Mouse (Mus musculus): ENCODE data around the gene Spef2.
"Not testable (repeated sequence)": the region's sequence is repeated elsewhere in the genome, so short reads cannot be mapped to it uniquely, and the experiment has no call there.

Gene Spef2

DNA sequence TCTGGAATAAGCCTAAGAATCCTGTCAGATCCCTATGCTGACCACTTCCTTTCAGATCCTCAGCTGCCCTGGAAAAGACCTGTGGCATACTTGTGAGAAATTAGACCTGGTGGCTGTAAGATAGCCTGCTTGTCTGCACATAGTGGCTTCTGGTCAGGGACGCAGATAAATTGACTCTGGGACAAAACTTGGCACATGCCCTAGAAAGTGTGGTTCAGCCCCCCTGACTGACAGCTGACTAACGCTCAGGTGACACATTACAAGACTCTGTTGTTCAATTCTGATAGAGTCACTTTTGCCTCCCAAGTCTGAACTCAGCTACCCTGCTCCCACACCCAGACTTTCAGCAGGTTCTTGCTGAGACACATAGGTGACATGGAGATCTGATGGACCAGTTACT, 83.7 kb downstream of the Spef2 start:
- not testable (repeated sequence) for DNase-seq

DNA sequence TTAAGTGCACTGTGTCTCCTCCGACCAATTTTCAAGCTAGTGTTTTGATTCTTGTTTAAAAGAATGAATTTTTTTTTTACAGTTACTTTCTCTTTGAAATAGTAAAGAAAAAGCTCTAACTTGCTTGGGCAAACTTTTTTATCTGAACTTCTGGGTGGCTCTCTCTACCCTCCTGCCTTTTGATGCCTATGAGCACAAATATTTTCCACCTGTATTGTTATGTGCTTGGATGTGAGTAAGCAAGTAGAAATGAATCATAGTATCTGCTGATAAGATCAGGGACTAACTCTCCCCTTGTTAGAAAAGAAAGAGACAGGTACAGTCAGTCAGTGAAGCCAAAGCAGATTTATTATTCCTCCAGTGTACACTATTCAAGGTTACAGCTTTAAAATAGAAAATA, 87.5 kb downstream of the Spef2 start:
- DNase-seq, result no peak

DNA sequence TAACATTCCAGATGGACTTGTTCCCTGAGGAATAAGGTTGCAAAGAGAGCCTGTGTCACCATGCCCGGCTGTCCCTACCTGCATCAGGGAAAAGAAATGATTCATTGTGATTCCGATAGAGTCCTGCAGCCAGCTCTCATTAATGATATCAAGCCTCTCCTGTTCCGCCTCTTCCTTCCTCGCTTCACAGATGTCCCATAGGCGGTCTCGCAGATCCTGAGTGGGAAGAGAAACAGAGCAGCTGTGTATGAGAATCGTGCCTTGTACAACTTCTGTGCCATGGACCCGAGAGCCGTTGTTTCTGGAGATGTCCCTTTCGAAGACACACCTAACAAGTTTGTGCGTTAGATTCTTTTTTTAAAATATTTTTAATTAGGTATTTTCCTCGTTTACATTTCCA, 114.2 kb downstream of the Spef2 start:
- DNase-seq, result no peak

DNA sequence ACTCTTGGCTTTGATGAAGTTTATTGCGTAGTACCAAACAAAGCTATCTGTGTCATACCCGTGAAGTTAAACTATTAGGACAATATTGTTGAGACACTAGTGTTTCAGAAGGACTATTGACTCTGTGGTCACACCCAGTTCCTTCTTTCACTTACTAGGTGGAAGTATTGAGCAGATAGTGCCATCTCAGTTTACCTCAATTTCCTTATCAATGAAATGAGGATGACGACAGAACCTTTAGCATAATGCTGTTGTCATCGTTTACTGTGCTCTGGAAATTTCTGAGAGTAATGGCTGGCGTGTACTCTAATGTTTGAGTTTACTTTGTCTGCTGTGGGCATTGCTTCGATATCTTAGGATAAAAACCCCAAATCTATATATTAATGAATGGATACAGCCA, 117.0 kb downstream of the Spef2 start:
- DNase-seq, result no peak

DNA sequence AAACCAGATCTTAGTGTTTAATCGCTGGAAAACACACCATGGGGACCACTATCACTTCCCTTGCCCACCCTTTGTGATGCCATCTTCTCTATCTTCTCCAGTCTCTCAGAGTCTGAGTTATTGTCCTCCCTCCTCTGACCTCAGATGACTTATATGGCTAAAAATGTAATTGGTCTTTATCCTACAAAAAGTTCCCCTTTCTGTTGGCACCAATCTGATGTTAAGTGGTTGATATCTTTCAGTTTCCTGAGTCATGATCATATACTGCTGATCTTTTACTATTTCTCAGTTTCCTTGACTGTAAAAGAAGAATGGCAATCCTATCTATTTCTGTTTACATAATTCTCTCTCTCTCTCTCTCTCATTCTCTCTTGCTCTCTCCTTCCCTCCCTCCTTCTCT, 119.0 kb downstream of the Spef2 start:
- no peak for DNase-seq

DNA sequence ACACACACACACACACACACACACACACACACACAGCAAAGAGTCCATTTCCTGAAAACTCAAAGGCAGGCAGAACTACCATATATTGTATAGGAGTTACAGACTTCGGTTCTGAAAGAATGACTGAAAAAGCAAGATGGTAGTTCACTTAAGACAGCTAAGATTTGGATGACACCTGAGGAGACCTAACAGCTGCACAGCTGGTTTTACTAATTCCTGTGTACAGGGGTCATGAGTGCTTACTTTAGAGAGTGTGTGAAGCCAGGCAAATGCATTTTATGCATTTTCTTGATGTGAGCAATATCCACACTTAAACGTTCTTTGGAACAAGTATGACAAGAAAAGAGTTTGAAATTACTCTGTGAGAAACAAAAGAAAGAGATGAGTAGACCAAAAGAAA, 124.0 kb downstream of the Spef2 start:
- no peak for DNase-seq

DNA sequence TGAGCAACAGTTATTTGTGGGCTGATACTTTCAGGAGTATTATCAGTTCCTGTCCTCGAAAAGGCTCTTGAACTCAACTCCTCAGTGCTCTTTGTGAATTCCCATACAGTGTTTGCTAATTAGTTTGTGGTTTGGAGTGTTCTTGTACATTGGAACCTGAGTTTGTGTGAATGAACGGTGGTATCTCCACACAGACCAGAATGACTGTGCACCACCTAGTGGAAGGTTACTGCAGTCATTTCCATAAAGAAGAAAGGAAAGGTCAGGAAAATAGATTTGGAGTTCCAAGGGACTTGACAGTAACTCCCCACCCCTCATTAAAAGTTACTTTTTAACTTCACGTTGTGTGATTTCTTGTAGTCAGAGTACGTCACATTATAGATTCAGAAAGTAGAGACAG, 140.5 kb downstream of the Spef2 start:
- DNase-seq, result no peak

DNA sequence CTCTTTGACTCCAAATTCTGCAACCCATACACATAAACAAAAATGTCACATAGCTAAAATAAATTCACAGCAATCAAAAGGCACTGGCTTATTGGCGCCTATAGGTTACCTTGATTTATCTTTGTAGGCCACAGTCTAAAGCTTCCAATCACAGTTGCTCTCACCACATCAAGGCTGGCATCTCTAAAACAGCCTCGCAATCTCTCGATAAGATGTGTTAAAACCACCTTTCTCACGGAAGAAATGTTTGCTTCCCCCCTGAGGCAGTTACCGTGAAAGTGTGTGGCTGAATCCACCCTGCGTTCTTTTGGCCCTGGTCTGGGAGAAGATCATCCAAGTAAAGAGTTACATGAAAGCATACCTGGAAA, 148.6 kb downstream of the Spef2 start:
- no peak for DNase-seq

DNA sequence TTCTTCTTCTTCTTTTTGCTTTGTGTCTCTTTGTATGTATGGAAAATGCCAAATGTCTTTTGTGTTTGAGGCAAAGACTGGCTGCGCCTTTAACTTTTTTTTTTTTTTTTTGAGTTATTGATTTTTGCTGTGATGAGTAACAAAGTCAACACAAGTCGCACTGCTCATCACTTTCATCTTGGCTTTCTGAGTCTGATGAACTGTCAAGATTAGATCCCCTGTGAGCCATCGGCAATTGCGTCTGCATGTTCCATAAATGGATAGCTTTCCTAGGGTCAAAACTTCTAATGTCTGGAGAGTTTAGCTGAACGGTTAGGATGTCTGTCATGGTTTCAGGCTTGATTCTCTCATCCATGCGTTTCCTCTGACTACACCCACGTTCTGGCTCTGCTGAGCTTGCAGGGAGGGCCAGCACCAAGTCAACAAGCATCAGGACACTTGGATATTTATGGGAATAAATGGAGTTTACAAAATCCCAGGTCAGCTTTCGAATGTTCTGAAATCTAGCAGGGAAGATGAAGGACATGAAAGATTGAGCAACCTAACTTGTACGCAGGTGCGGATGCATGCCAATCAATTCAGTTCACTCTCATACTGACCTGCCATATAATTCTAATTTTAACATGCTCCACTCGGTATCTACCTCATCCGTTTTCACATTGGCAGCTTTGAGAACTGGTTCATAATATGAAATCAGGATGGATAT, 149.1 kb downstream of the Spef2 start:
- DNase-seq, result no peak

DNA sequence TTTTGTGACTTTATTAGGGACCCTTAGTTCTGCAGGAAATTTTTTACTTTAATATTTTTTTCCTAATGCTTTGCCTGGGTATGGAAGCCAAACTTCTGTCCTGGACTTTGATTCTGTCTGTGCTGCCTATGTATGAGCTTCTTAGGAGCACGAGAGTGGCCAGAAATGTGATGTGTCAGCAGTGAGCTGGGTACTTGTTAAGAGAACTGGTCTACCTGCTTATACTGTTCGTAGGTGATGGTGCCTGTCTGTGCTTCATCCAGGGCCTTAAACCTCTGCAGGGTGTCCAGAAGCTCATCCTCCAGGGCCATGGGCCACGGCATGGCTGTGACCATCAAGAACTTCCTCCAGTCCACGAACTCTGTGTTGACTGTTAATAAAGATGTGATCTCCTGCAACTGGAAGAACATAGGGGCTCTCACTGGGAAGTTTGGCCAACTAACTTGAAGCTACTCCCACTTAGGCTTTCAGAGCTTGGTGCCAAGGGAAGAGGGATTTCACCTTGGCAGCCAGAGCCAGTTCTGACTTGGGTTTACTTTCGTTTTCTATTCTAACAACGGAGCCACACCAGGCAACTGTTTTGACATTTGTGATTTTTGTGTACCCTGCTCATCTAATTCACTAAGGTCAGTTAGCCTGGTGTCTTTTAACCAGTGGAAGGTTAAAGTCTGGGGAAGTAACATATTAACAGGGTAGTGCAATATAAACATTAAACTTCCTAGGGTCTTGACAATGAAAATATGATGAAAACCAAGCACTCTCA, 152.2 kb downstream of the Spef2 start:
- no peak for DNase-seq

DNA sequence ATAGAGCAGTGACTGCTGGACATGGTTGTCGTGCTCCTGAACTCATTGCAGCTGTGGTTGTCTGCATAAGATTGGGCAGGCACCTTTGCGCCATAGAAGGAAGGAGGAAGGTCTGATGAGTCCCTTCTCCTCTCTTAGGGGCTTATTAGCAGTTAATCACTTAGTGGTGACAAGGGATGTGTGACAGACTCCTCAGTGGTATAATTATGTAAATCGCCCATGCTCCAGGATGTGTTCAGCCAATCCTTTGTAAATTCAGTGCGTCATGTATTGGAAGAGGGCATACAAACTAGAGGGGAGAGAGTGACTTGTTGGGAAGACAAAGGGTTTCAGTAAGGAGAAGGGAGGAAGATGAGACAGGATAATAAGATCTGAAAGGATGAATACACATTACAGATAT, 158.7 kb downstream of the Spef2 start:
- DNase-seq, result no peak

DNA sequence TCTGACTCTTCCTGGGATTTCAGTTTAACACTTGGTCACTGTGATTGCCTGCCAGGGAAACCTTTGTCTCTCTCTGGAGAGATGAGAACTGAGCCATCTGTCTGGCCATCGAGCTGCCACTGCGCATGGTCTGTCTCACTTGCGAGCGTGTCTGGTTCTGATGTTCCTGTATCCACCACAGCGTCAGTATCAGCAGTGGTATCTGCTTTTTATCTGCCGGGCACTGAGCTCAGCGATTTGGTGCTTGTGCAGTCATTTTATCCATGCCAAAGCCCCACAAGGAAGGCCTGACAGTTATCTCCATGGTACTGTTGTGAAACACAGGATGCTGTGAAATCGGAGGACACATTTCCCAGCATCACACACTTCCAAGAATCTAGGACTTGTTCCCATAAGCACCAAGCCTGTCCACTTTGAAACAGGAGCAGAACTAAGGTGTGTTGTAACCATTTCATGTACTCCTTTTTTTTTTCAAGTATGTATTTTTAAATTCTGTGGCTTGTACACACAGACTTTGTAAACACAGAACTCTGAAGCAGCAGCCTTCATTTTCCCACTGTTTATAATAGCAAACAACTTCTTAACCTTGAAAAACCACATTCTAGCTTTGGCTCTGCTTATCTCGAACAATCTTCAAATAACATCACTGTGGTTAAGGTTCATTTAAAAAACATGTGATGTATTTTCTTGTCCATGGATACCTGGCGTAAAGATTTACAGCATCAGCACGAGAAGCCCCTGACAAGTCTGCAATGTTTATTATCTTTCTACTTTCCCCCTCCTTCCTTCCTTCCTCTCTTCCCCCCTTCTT, 168.0 kb downstream of the Spef2 start:
- DNase-seq, result no peak

DNA sequence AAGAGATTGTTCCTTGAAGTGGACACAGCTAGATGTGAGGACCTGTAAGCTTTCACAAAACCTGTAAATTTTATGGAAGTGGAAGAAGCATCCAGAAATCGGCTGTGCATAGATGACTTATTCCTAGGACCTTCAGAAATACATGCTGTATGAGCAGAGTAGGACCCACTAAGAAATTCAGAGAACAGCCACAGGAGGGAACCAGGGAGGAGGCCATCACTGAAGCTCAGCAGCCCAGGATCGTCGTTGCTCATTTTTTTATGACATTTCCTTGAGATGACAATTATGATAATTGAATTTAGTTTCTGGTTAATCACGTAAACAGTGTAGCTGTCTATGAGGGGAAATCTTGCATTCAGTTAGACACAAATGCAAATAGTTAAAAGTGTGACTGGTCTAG, 171.4 kb downstream of the Spef2 start:
- DNase-seq, result no peak

DNA sequence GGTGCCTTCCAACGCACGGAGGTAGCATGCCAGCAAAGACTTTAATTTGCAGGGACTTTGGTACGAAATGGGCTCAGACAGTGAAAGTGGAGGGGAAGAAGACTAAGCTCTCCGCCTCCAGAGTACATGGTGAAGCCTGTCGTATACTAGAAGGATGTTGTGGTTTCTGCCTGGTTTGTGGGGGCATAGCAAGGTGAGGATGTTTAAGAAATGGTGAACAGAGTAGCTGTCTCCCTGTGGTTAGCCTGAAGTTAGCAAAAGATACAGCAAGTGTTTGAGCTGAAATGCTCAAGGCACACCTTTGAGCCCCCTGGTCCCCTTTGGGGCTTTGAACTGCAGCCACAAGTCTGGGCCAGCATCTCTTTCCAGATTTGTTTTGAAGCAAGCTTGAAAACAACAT, 173.9 kb downstream of the Spef2 start:
- no peak for DNase-seq

DNA sequence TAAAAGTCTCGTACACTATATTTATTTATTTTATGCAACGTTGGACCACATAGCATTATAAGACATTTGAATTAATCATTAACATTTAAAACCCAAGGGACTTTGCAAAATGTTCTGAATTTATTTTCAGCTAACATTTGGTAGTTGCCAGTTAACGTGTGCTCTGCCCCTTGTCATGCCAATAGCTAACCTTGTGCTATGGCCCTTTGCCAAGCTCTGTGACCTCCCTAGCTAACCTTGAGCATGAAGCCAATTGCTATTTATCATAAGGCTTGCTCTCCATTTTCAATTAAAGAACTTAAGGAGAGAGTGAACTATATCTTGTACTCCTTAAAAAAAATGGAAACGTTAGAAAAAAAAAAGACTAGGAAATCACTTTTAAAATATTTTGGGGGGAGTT, 175.3 kb downstream of the Spef2 start:
- DNase-seq, result no peak

DNA sequence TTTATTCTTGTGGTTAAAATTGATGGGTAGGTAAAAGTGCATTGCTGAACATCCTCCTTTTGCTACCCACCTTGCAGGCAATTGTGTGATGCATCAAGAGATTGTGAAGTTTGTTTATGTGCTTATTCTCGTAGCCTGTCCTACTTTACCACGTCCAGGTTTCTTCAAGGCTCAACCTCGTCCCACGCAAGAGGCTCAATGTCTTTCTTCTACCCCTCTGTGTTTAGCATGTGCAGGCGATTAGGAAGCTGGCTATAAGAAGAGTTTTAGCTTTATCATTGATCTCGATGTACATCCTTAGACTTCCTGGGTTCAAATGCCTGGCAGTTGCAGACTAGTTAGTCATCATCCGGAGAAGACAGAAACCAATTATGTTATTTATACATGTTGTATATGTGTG, 176.0 kb downstream of the Spef2 start:
- DNase-seq, result no peak

DNA sequence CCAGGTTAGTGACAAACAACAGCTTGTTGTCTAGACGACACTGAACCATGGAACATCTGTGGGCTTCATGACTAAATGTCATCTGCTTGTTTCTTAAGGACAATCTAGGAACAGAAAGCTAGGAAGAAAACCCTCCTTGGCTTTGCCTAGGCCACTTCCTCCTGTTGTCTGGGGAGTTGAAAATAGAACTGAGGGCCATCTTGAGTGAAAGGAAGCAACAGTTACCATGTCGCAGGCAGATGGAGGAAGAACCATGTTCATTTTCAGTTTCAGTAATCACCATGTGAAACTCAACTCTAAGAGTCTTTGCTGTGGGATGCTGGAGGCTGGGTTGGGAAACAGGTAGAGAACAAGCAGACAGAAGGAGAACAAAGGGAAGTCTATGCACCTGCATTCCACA, 176.8 kb downstream of the Spef2 start:
- DNase-seq, result no peak

DNA sequence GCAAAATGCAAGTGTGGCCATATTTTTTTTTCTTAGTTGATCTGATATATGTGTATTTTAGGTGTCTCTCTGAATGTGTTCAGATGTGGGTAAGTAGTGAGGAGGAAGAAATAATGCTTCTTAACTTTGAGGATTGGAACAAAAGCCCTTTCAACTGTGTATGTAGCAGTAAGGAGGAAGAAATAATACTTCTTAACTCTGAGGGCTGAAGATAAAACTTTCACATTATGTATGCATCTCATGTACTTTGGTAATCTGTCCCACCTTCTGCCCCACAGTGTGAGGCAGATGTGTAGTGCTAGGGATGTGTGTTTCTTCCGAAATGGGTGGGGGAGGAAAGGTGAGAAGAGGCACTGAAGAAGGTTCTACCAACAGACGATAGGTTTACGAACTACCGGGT, 181.4 kb downstream of the Spef2 start:
- no peak for DNase-seq

DNA sequence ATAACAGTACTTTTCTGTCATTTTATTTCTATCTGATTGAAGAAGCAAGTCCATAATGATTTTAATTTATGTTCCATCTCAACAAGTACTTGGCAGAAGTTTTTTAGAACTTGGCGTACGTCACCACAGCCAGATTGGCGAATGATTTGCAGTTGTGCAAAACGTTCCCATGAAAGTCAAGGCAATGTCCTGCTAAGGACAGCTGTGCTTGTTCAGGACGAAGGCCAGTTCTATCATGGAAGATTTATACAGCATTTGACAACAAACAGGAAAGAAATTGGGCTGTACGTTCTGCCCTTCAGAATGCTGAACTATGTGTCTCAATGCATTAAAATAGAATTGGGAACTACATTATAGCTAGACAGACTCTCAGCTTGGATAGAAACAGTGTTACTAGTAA, 183.3 kb downstream of the Spef2 start:
- DNase-seq, result no peak

DNA sequence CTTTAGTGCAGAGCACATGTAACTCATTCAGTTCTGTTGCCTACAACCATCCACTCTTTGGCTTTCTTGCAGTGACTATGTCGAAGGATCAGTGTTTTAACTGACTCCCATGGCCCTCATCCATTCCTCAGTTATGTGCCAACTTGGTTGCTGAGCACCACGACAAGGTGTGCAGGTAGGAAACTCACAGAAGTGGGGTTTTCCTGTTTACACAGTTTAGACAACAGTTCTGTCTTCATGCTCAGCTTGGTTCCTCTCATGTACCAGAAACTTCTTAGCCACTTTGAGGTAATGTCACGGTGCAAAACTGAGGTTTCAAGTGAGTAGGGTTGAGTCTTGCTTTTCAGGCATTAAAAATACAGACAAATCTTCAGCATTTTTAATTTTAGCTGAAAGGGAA, 184.5 kb downstream of the Spef2 start:
- DNase-seq, result no peak

DNA sequence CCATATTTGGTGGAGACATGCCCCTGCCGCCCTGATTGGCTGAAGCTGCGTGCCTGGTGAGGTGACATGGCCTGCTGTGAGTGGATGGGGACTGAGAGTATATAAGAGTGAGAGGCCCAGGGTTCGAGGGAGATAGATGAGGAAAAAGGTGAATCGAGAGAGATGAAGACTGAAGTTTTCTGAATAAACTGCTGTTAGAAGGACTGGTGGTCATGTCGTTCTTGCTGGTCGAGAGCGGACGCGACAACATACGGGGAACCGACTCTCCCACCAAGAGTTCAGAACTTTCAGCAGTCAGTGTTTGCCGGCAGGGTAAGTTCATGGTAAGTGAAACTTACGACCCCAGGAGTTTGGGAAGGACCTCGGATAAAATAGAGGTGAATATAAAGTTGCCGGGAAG, 191.4 kb downstream of the Spef2 start:
- not testable (repeated sequence) for DNase-seq

DNA sequence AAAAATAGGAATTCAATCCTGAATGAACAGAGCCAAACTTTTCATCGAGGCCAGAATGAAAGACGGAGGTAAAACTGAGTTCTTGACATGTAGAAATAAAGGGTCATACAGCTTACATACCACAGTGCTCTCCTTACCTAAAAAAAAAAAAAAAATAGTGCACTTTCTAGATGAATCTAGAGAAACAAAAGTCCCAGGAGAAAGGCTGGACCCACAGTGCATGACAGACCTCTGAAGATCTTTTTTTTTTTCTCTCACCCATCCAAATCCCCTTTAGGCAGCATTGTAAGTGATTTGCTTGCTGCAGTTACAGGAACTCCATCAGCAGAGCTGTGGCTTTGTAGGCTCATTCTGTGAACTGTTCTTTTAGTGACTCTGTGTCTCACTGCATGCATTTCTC, 199.7 kb downstream of the Spef2 start:
- DNase-seq, result no peak

DNA sequence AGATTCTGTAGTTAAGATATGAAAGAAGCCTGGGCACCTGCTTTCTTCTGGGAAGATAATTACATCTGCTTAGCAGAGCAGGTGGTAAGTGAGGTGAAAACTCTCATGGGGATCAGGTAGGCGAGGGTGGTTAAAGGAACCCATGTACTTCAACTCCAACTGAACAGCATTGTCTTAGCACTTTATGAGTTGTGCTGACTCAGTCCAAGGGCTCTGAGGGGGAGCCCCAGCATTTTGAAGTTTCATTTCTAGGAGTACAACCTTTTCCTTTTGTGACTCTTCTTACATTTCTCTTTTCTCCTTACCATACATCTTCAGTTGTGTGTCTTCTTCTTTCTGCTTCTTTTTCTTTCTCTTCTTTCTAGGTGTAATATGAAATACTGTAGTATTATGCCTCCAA, 213.5 kb downstream of the Spef2 start:
- no peak for DNase-seq

DNA sequence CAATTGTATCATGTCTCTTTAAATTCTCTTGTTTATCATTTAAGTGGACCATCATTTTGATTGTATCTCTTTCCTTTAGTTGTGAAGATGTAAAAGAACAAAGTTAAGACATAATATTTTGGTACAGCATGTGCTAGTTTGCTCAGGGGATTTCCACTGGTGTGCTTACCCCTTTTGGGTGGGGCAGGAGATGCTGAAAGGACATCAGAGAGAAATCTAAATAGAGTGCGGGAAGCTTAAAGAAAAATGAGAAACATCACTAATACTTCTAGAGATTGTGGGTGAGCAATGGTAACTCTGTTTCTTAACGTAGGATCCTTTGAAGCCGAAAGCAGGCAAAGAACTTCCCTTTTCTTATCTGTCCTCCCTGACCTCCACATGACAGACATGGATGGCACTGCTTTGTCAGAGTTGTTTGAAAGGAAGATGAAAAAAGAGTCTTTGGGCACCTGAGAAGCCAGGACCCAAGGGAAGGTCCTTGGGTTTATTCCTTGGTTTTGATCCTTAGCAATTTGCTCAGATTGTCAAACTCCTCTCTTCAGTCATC, 215.2 kb downstream of the Spef2 start:
- DNase-seq, result no peak
